Mouse (Mus musculus) layer of hippocampus, adult 8-10 months (tissue): ENCODE data around the gene Smad3. TPM values are rescaled to one million over a fixed set of nuclear protein-coding genes. Genes with fewer than 3 reads are reported as not detected.

Experiments used
- DNase-seq, 2 experiments: peaks; one replicate each; pipeline ENCODE4 v3.0.0; 2022; ENCODE audit warnings: low spot score in 2 of 2
- total RNA-seq, 4 experiments: library from RNA; stranded (reverse); gene quantifications; 2 replicates each; pipeline ENCODE4 v1.2.4; 2022

The Smad3 gene
- total RNA-seq, 4 experiments from 2014 or later: 48.8 to 57.3 (median 53.6) TPM

DNA sequence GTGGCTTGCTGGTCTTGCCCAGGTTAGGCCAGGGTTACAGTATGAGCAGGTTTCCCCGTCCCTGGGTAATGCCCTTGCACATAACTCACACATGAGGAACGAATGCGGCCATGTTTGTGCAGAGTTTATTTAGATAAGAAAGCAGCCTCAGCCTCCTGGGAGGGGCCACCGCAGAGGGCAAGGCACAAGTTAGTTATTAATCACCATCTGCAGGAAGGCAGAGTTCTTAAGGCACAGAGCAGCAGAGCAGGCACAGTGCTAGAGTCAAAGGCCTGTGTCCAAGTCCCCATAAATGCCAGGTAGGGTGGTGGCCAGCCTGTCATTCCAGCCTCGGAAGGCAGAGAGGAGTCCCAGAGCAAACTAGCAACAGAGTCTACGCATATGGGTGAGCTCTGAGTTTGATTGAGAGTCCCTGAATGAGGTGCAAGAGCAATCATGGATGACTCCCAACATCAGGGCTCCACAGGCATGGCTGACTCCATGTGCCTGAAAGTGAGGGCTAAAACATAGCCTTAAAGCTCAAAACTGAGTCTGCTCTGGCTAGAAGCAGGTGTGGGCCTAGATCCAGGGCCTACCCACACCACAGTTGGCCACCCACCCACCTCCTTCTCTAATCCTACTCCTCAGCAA is 17.2 kb upstream of the Smad3 start:
- DNase-seq: no peak

- no peak for DNase-seq
Measured at GRCm38 (mm10) chr9:63772452-63772851, 14.7 kb upstream of the Smad3 start.

DNA sequence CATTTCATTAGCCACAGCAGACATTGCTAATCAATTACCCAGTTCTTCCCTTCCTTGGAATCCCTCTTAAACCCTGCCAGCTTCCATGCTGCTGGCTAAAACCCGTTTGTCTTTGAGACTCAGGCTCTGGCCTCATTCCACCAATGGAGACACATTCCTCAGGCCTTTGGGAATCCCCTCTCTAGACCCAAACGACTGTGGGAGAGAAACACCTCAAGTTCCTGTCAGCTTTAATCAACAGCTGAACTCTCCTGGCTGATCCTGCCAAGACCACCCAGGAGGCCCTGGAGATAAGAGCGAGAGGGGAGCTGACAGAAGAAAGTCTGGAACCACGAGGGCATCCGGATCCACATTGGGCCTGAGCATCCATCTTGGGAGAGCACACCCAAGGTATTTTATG is 13.9 kb upstream of the Smad3 start:
- no peak for DNase-seq

DNA sequence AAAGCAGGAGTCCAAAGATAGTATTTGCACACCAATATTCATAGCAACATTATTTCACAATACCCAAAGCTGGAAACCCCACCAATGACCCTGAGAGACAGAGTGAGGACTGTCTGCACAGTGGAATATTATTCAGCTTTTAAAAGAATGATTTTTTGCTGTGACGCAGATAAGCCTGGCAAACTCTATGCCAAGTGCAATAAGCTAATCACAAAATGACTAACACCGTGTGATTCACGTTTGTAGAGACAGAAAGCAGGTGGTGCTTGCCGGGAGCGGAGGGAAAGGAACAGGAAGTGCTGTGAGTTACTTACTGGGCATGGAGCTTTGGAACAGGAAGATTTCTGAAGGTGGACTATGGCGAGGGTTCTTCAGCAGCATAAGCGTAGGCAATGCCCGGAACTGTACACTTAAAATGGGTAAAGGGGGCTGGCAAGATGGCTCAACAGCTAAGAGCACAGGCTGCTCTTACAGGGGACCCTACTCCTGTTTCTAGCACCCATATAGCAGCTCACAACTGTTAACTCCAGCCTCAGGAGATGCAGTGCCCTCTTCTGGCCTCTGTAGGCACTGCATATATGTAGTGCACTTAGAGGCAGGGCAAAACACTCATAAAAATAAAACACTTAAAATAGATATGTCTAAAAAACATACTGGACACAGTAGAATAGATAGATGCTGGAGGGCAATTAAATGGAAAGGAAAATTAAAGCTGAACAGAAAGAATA is 3.7 kb upstream of the Smad3 start:
- no peak for DNase-seq

GRCm38 (mm10) chr9:63760783-63761182 is 3.0 kb upstream of the Smad3 start:
- DNase-seq: no peak

DNA sequence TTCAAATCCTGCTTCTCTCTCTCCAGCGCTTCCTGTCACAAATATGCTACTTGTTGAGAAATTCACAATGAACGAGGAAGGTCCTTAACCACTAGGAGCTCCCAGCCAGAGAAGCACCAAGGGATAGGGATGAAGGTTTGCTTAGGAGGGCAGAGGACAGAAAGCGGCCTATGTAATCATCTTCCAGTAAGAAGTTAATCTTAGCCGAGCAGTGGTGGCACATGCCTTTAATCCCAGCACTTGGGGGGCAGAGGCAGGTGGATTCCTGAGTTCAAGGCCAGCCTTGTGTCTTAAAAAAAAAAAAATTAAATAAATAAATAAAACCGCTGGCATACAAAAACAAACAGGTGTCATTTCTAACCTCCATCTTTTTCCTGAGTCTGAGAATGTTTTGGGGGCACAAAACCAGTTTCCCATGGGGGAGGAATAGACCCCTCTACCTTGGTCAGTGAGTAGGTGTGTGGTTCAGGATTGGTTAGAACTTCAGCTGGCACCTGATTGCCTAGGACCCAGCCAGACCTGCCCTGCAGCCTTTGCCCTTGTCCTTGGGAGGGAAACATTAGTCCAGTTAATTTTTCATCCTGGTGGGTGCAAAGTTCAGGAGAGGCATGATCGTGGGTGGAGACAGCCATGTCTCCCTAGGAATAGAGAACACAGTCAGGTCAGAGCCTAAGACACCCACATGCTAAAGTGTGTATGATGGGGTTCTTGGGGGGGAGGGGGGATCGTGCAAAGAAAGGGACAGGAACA is 2.4 kb upstream of the Smad3 start:
- no peak for DNase-seq

GRCm38 (mm10) chr9:63758641-63759391 is 1.0 kb upstream of the Smad3 start:
- DNase-seq: no peak

DNA sequence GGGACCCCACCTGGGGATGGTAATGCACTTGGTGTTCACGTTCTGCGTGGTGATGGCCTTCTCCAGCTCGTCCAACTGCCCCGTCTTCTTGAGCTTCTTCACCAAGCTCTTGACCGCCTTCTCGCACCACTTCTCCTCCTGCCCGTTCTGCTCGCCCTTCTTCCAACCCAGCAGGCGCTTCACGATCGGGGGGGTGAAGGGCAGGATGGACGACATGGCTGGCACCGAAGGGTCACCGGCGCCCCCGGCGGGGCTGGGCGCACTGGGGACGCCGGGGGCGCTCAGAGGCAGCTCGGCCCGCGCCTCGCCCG is 377 bp downstream of the Smad3 start:
- DNase-seq: no peak

GRCm38 (mm10) chr9:63756581-63757461 is 973 bp downstream of the Smad3 start:
- peak; percentile 56 to 63 for DNase-seq

- DNase-seq: no peak
Measured at GRCm38 (mm10) chr9:63755671-63756543, 1.9 kb downstream of the Smad3 start.

DNA sequence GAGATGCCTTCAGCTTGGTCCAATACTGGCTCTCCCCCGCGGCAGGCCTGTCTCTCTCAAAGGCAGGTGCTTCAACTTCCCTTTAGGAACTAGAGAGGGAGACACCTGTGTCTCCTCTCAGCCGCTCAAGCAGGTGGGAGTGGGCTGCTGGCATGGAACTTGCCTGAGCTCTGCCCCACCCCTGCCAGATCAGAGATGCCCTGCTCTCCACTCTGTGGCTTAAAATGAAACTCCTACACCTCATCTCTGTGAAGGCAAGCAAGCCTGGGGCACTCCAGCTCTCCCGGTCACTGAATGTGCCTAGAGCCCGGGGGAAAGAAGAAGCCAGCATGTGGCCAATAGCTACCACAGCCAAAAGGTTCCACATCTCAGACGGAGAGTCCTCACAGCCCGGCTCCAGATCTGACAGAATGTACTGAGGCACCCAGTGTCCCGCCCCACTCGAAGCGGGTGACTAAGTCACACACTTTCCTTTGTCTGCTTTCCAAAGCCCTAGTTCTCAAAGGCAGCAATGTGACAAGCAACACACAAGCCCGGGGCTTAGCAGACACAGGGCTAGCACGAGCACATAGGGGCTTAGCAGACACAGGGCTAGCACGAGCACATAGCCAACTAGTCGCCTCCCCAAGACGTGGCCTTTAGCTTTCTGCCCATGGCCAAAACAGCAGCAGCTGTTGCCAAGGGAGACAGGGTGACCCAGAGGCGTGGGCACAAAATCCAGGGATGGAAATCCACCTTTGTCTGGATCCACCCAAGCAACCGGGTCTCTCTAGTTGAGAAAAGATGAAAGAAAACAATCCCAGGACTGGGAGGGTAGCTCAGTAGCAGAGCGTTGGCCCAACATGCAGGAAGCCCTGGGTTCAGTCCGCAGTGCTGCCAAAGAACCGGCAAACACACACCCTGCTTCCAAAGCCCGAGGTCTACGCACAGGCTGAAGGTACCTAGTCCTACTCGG is 3.0 kb downstream of the Smad3 start:
- DNase-seq: peak in 1 of 2 experiments; percentile 45

- DNase-seq: no peak
Measured at GRCm38 (mm10) chr9:63754039-63754438, 3.8 kb downstream of the Smad3 start.

DNA sequence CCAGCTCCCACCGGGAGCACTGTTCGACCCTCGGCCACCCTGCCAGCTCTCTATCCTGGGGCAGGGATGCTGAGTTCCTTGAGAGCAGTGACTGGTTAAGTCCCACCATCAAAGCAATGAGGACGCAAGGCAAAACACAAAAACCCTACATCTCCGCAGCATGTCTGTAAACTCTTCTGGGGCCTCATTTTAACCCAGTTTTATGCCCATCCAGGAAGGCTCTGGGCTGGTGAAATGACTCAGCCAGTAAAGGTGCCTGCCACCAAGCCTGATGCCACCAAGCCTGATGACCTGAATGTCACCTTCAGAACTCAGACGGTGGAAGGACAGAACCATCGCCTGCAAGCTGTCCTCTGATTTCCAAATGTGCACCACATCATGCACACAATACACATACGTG is 4.4 kb downstream of the Smad3 start:
- DNase-seq: no peak

GRCm38 (mm10) chr9:63752576-63752975 is 5.2 kb downstream of the Smad3 start:
- no peak for DNase-seq

DNA sequence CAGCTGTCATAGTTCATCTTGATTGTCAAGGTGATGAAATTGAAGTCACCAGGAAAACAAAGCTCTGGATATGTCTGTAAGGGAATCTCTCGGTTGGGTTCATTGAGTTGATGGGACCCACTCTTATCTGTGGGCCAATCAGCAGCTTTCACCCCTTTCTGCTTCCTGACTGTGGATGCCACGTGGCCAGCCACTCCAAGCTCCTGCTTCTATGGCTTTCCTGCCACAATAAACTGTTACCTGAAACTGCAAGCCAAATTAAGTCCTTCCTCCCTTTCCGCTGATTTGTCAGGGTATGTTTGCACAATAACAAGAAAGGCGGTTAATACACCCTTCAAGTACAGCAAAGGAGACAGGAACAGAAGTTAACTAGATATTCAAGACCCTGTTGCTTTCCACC is 6.5 kb downstream of the Smad3 start:
- no peak for DNase-seq

DNA sequence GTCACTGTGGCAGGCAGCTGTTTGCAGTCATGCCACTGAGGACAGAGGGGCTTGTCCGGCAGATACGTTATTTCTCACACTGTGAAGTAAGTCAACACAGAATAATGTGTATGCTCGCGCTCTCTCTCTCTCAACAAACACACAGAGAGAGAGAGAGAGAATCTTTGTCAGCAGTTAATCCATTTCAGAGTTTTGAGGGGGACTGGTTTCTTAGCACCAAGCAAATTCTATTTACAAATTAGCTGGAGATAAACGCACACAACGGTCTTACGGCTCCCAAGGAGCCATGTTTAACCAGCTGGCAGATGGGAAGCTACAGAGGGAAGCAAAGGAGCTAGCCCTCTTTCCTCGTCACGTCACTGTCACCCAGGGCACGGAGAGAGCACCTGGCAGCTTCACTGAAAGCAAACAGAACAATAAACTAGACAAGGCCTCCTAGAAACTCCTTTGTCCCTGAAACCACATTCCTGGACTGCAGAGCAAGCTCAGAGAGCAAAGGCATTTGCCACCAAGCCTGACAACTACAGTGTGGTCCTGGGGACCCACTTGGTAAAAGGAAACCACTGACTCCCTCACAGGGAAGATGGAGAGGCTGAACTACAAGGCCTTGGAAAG is 7.3 kb downstream of the Smad3 start:
- no peak for DNase-seq

DNA sequence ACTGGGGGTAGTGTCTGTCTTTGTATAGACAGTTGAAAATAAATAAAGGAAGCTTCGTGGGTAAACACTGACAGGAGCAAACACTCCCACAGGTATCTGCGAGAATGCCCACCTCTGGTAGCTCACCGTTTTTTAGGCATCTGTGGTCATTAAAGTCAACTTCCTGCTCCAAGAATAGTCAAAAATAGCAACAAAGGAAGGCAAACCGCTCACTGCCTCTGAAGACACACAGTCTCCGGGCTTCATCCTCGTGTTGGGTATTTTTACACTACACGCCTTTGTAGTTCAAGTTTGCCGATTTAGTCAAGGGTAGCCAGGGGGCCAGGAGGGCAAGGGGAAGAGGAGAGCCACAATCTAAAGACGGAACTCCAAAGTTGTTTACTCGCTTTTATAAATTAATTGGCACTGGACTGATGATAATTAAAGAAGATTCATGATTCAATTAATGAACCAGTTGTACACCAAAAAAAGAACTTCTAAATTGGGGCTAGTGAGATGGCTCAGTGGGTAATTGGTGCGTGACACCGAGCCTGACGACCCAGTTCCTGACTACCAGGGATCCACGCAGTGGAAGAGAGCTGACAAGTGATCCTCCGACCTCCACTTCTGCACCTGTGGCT is 8.4 kb downstream of the Smad3 start:
- no peak for DNase-seq
